Mouse (Mus musculus) lung, postnatal 36 days (tissue): ENCODE measurements around the gene Igsf21.

ENCODE experiments used
- DNase-seq: peaks from one replicate; pipeline ENCODE4 v3.0.0; 2022; ENCODE audit warnings: mixed read lengths

The Igsf21 gene

GRCm38 (mm10) chr4:140092367-140092766, 154.2 kb downstream of the Igsf21 start:
- no peak for DNase-seq

DNA sequence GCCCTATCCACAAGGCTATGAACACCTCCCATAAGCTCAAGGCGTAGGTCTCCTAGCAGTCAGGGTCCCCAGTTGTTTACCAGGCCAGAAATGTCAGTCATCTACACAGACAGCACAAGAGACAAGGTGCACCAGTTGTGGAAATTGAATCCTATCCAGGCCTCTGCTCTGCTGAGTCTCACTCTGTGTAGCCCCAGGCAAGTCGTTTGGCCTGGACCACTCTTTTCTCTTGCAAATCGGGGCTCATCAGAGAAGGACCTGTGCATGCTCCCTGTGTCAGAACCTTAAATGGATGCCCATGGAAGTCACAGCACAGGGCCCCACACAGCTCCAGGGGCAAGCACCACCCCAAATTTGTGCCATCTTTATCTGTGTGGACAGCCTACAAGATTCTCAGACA, 154.9 kb downstream of the Igsf21 start:
- no peak for DNase-seq

DNA sequence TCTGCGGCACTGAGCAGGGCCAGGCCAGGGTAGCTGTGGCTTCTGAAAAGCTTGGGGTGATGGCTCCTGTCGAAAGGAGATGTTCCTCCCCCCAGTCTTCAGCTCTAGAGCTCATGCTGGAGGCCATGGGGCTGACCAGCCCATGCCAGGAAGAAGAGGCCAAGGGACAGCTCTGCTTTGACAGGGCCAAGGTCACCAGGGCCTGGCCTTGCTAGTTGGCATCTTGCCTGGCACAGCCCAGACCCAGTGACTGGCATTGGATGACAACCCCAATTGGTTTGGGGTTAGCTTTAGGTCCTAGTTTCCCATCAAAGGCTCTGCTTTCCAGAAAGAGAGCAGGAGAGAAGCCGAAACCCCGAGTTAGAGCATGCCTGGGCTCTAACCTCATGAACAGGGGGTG, 156.9 kb downstream of the Igsf21 start:
- DNase-seq = no peak

- no peak for DNase-seq
Observed at GRCm38 (mm10) chr4:140088711-140089440, 157.7 kb downstream of the Igsf21 start.

DNA sequence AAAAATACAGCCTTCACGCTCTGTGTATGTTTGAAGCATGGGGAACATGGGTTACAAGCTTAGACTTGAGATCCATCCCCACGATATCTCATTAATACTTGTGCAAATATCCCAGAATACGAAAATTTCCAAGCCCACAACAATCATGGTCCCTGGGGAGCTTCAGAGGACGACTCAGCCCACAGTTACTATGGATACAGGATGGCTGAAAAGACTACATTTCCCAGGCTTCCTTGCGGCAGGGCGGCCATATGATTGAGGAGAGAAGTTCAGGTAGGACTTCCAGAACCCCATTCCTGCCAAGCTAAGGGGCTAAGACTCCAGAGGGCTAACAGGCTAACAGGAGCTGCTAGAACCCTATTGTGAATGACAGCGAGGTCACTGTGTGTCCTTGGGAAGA, 160.4 kb downstream of the Igsf21 start:
- DNase-seq = no peak

DNA sequence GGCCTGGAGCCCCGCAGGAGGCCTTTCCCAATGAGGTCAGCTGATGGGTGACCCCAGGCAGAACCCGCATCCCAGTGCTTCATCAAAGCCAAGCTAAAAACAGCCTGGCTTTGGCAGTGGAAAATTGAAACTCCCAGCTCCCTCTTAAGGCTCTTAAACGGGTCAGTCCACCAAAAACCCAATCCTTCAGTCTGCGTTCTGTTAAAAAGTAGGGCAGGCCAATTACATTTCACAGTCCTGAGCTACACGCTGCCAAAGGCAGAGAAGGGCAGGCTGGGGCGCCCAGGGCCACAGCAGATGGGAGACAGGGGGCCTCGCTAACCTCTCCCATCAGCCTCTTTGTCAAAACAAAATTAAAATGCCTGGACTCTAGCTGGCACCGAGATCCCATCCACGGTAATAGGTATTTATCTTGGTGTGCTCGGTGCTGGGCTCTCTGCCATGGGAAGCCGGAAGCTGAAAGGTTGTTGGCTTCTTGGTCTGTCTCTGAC, 162.0 kb downstream of the Igsf21 start:
- peak; percentile 8 for DNase-seq

- DNase-seq = no peak
Observed at GRCm38 (mm10) chr4:140084064-140084463, 162.5 kb downstream of the Igsf21 start.

DNA sequence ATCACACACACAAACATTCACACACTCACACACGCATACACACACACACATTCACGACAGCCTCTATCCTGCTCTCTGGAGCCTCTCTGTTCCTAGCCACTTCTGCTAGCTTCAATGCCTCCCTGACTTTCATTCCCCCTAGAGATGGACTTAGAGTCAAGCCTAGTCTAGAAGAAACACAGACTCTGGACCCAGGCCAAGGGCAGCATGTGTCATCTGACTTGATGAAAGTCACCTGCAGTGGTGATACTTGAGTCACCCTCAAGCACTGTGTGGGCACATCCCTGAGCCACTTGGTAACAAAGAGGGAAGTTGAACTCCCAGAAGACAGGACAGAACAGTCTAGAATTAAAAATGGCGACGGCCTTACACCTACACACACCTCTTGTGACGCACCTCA, 168.2 kb downstream of the Igsf21 start:
- DNase-seq = no peak

DNA sequence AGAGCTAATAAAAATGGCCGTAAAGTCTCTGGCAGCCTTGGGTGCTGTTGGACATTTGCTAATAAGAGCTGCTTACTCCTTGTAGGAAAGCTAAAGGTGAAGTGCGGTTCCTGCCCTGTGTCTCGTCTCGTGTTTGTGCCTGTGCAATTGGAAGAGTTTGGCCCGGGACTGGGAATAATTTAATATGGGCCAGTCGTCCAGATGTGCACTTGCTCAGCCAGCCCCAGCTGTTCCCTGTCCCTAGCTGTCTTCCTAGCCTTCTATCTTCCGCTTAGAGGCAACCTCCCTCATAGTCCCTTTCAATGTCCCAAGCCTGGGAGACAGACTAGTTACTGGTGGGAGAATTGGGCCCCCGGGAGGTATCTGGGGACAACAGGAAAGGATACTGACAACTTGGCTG, 169.0 kb downstream of the Igsf21 start:
- peak; percentile 39 for DNase-seq

GRCm38 (mm10) chr4:140076852-140077563, 169.6 kb downstream of the Igsf21 start:
- peak; percentile 22 for DNase-seq

- no peak for DNase-seq
Observed at GRCm38 (mm10) chr4:140076428-140076827, 170.2 kb downstream of the Igsf21 start.

- DNase-seq = no peak
Observed at GRCm38 (mm10) chr4:140071047-140071446, 175.5 kb downstream of the Igsf21 start.

DNA sequence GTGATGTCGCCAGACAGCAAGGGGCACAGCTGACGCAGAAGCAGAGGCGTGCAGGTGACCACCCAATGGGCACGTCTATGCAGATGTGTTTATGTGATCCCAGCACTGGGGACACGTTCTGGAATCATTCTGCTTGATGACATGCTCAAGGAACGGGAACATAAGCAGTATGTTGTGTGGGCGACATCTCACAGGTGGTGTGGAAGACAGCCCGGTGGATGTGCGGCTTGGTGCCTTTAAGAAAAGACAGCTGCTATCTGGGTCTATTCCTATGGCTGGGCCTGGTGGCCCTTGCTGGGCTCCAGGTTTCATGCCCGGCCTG, 176.3 kb downstream of the Igsf21 start:
- DNase-seq = peak; percentile 22

- DNase-seq = no peak
Observed at GRCm38 (mm10) chr4:140069563-140070330, 176.8 kb downstream of the Igsf21 start.

DNA sequence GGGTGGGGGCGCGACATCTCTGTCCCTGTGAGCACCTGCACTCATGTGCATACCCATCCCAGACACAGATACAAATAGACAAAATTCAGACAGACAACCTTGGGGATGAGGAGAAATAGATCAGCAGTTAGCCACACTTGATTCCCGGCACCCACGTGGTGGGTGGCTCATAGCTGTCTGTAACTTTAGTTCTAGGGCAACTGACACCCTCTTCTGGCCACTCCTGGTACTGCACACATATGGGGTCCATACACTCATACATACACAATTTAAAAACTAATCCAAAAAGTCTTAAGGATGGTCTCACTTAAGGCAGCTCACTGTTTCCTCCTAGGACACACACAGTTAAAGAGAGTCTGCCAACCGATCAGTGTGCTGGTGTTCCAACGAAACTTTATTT, 178.1 kb downstream of the Igsf21 start:
- DNase-seq = no peak

DNA sequence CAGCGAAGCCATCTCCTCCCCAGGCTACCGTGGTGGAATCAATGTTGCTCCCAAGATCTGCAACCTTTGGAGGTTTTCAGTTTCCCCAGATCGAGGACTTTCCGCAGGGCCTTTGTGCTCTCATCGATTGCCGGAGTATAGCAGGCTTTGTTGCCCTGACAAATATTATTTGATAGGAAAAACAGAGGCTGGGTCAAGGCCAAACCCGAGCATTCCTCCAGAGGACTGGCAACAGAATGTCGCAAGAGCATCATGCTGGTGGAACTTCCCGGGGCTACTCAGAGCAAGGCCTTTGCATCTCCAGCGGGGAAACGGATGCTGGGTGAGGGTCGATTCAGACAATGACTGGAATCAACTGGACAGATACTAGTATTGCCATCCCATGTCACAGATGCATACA, 180.6 kb downstream of the Igsf21 start:
- peak; percentile 17 for DNase-seq

- DNase-seq = no peak
Observed at GRCm38 (mm10) chr4:140063153-140063671, 183.4 kb downstream of the Igsf21 start.

DNA sequence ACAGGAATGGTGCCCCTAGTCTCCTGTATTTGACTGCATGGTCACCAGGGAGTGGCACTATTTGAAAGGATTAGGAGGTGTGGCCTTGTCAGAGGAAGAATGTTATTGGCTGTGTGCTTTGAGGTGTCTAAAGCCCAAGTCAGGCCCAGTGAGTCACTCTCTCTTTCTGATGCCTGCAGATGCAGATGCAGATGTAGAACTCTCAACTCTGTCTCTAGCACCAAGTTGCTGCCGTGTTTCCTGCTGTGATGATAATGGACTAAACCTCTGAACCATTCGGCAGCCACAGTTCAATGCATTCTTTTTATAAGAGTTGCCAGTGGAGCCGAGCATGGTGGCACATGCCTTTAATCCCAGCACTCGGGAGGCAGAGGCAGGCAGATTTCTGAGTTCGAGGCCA, 186.3 kb downstream of the Igsf21 start:
- DNase-seq = no peak

- no peak for DNase-seq
Observed at GRCm38 (mm10) chr4:140053042-140053441, 193.5 kb downstream of the Igsf21 start.

GRCm38 (mm10) chr4:140052575-140052974, 194.0 kb downstream of the Igsf21 start:
- no peak for DNase-seq

DNA sequence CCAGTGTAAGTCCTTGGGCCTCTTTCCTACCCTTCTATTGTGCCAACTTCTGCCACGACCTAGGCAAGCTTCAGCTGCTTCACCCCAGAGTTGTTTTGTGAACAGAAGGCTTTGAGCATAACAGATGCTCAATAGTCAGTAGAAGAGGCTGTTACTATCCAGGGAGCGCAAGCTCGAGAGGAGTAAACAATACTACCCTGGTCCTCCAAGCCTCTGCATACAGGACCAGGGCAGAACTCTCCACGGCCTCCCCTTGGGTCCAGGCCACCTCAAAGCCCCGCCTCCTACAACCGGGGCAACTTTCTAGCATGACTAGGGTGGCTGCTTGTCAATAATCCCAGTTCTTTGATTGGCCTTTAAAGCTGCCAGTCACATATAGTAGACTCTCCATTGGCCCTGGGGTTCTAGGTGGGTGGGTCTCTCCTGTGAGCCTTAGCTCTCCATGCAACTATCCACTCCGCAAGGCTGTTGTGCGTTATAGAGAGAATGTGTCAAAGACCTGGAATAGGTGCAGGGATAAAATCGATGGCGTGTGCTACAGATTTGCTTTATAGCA, 198.7 kb downstream of the Igsf21 start:
- no peak for DNase-seq

DNA sequence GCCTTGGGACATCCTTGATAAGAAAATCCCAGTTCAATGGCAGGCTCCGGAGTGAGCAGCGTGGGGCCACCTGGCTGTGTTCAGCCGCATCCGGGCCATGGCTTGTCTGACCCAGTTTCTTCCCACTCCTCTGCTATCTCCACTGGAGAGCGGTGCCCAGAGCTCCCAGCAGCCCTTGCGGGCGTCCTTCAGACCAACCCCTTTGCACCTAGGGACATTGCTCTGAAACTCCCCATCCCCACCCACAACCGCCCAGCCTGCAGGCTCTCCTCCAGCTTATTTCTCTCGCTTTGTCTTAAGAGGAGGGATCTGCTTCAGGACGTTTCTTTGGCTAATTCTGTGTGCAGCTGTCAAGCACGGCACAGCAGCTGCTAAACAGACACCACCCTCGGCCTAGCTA, 202.6 kb downstream of the Igsf21 start:
- DNase-seq = no peak
